Mouse (Mus musculus) hindlimb bud, embryonic 11.5 days (tissue): Measurements from ENCODE around the gene Ndufc2.

Source experiments
- DNase-seq: peaks from one replicate; pipeline ENCODE4 v3.0.0-alpha.2; 2012; ENCODE audit warnings: low read depth, low spot score; ENCODE audit errors: extremely low spot score

Gene Ndufc2

GRCm38 (mm10) chr7:97399960-97400715 is at the start of gene Ndufc2:
Gene Ndufc2, plus strand, starts transcription at chr7:97400003.
- peak; percentile 50 for DNase-seq

GRCm38 (mm10) chr7:97350891-97351290 is 48.9 kb upstream of the Ndufc2 start:
- DNase-seq = no peak

- no peak for DNase-seq
Observed at GRCm38 (mm10) chr7:97351792-97352513, 47.9 kb upstream of the Ndufc2 start.

- DNase-seq = no peak
Observed at GRCm38 (mm10) chr7:97353356-97353755, 46.4 kb upstream of the Ndufc2 start.

- DNase-seq = no peak
Observed at GRCm38 (mm10) chr7:97355068-97355841, 44.5 kb upstream of the Ndufc2 start.

GRCm38 (mm10) chr7:97356253-97356652 is 43.5 kb upstream of the Ndufc2 start:
- no peak for DNase-seq

GRCm38 (mm10) chr7:97356875-97357276 is 42.9 kb upstream of the Ndufc2 start:
- no peak for DNase-seq

- no peak for DNase-seq
Observed at GRCm38 (mm10) chr7:97357840-97358239, 42.0 kb upstream of the Ndufc2 start.

- no peak for DNase-seq
Observed at GRCm38 (mm10) chr7:97358347-97358746, 41.5 kb upstream of the Ndufc2 start.

- DNase-seq = no peak
Observed at GRCm38 (mm10) chr7:97360166-97360565, 39.6 kb upstream of the Ndufc2 start.

GRCm38 (mm10) chr7:97360955-97361354 is 38.8 kb upstream of the Ndufc2 start:
- no peak for DNase-seq

GRCm38 (mm10) chr7:97361467-97361866 is 38.3 kb upstream of the Ndufc2 start:
- DNase-seq = no peak

- no peak for DNase-seq
Observed at GRCm38 (mm10) chr7:97365887-97366286, 33.9 kb upstream of the Ndufc2 start.

- no peak for DNase-seq
Observed at GRCm38 (mm10) chr7:97375101-97375500, 24.7 kb upstream of the Ndufc2 start.

GRCm38 (mm10) chr7:97375906-97376305 is 23.9 kb upstream of the Ndufc2 start:
- DNase-seq = no peak

GRCm38 (mm10) chr7:97379304-97379703 is 20.5 kb upstream of the Ndufc2 start:
- DNase-seq = no peak

GRCm38 (mm10) chr7:97380500-97381123 is 19.2 kb upstream of the Ndufc2 start:
- DNase-seq = no peak

GRCm38 (mm10) chr7:97382661-97383060 is 17.1 kb upstream of the Ndufc2 start:
- DNase-seq = no peak

- no peak for DNase-seq
Observed at GRCm38 (mm10) chr7:97383496-97384132, 16.2 kb upstream of the Ndufc2 start.

GRCm38 (mm10) chr7:97386106-97386805 is 13.5 kb upstream of the Ndufc2 start:
- DNase-seq = no peak
